Mouse (Mus musculus) neural tube, embryonic 14.5 days (tissue): ENCODE measurements at regions not wholly inside any gene's neighbourhood (a gene's known extent, or its start where the extent isn't known, plus 50 kb on each side); places are given as distances from the start of the nearest gene placed in this dataset.

ENCODE experiments used
- ATAC-seq: fragments of 200-750 bp; cut with Nextera tagmentation; 2 replicates; pipeline ENCODE4 v1.8.0; 2017; ENCODE audit warnings: low read depth, mild to moderate bottlenecking, moderate TSS enrichment, moderate library complexity
- H3K27ac ChIP-seq: fragments of 300-500 bp; sonication (generic); 2 replicates; pipeline ENCODE4 v1.5.1; 2014; ENCODE audit warnings: low read depth, mild to moderate bottlenecking, control low read depth, low read length, moderate library complexity, mixed read lengths
- H3K27me3 ChIP-seq: fragments of 300-500 bp; sonication (generic); 2 replicates; pipeline ENCODE4 v1.6.1; 2014; ENCODE audit warnings: low read length; ENCODE audit not compliant: control insufficient read depth, insufficient read depth
- H3K36me3 ChIP-seq: fragments of 300-500 bp; sonication (generic); 2 replicates; pipeline ENCODE4 v1.6.1; 2014; ENCODE audit warnings: low read length, mixed read lengths; ENCODE audit not compliant: control insufficient read depth, insufficient read depth
- H3K4me1 ChIP-seq: fragments of 300-500 bp; sonication (generic); 2 replicates; pipeline ENCODE4 v1.6.1; 2014; ENCODE audit warnings: low read length; ENCODE audit not compliant: control insufficient read depth, insufficient read depth
- H3K4me2 ChIP-seq: fragments of 300-500 bp; sonication (generic); 2 replicates; pipeline ENCODE4 v1.6.1; 2014; ENCODE audit warnings: mild to moderate bottlenecking, low read depth, low read length, control low read depth
- H3K4me3 ChIP-seq: fragments of 300-500 bp; sonication (generic); 2 replicates; pipeline ENCODE4 v1.5.1; 2014; ENCODE audit warnings: low read depth, low read length, control low read depth, mixed read lengths
- H3K9ac ChIP-seq: fragments of 300-500 bp; sonication (generic); replicated peaks from 2 replicates; pipeline ENCODE4 v1.6.1; 2014; ENCODE audit warnings: low read depth, mild to moderate bottlenecking, control low read depth, low read length, mixed read lengths
- H3K9me3 ChIP-seq: fragments of 300-500 bp; sonication (generic); 2 replicates; pipeline ENCODE4 v1.6.1; 2016; ENCODE audit warnings: low read length; ENCODE audit not compliant: control insufficient read depth
- WGBS: fragments of 180-500 bp; shearing (Covaris S2); extraction: QIAGEN DNeasy Blood & Tissue Kit; methylation state at CpG from one replicate; pipeline ENCODE4 v1.1.7; 2014; 5-methylcytosine and 5-hydroxymethylcytosine counted together

- ATAC-seq = peak; percentile 18; the same call in 1 of the 2 replicates
- Histone ChIP-seq H3K27ac (no peak overlapping the region), H3K4me2 (no peak overlapping the region)
Observed at GRCm38 (mm10) chr2:179293114-179293513, 149.1 kb upstream of the Cdh4 start.

GRCm38 (mm10) chr2:179297057-179297456 lies 145.2 kb upstream of the Cdh4 start:
- Histone ChIP-seq H3K27me3 (no peaks in the 10 kb centered on the region), H3K9me3 (no peaks in the 10 kb centered on the region), H3K27ac (no peak overlapping the region), H3K9ac (no peak overlapping the region), H3K36me3 (no peaks in the 10 kb centered on the region), H3K4me3 (no peak overlapping the region), H3K4me2 (no peak overlapping the region), H3K4me1 (peaks cover 9% of the 10 kb centered on the region; the same call in 1 of the 2 replicates)
- ATAC-seq = no peak
- WGBS = 60% methylated on average over 9 of the region's 9 CpGs

More at GRCm38 (mm10) chr2:179293114-179293513, 149.1 kb upstream of the Cdh4 start:
- no peaks in the 10 kb centered on the region for H3K36me3 ChIP-seq
- 39% methylated on average over 8 of the region's 8 CpGs for WGBS
- no peaks in the 10 kb centered on the region for H3K9me3 ChIP-seq
- no peak overlapping the region for H3K9ac ChIP-seq
- H3K4me3 ChIP-seq = no peak overlapping the region
- peaks cover 20% of the 10 kb centered on the region; the same call in 1 of the 2 replicates for H3K4me1 ChIP-seq
- H3K27me3 ChIP-seq = no peaks in the 10 kb centered on the region

GRCm38 (mm10) chr2:179303765-179304164 lies 138.5 kb upstream of the Cdh4 start:
- H3K4me2 ChIP-seq = no peak overlapping the region
- no peaks in the 10 kb centered on the region for H3K27me3 ChIP-seq
- WGBS = 40% methylated on average over 8 of the region's 8 CpGs
- no peak overlapping the region for H3K27ac ChIP-seq
- H3K4me3 ChIP-seq = no peak overlapping the region
- H3K9ac ChIP-seq = no peak overlapping the region
- H3K9me3 ChIP-seq = no peaks in the 10 kb centered on the region
- no peak for ATAC-seq
- 0 out of 2 replicates have a peak, but pooled peaks cover 2% of the 10 kb centered on the region for H3K4me1 ChIP-seq
- no peaks in the 10 kb centered on the region for H3K36me3 ChIP-seq

GRCm38 (mm10) chr2:179307286-179307931 lies 134.8 kb upstream of the Cdh4 start:
- Histone ChIP-seq H3K27ac (no peak overlapping the region), H3K4me1 (0 out of 2 replicates have a peak, but pooled peaks cover 2% of the 10 kb centered on the region)

GRCm38 (mm10) chr2:179307932-179308303 lies 134.3 kb upstream of the Cdh4 start:
- H3K9me3 ChIP-seq = no peaks in the 10 kb centered on the region
- no peaks in the 10 kb centered on the region for H3K36me3 ChIP-seq
- no peaks in the 10 kb centered on the region for H3K27me3 ChIP-seq
- ATAC-seq = no peak
- H3K4me2 ChIP-seq = no peak overlapping the region
- no peak overlapping the region for H3K4me3 ChIP-seq
- WGBS = 55% methylated on average over 3 of the region's 3 CpGs
- H3K9ac ChIP-seq = no peak overlapping the region
- H3K4me1 ChIP-seq = 0 out of 2 replicates have a peak, but pooled peaks cover 2% of the 10 kb centered on the region
- H3K27ac ChIP-seq = no peak overlapping the region

More at GRCm38 (mm10) chr2:179307286-179307931, 134.8 kb upstream of the Cdh4 start:
- ATAC-seq = peak; percentile 73; the same call in 1 of the 2 replicates
- WGBS = 5% methylated on average over 11 of the region's 11 CpGs
- Histone ChIP-seq H3K36me3 (no peaks in the 10 kb centered on the region), H3K27me3 (no peaks in the 10 kb centered on the region), H3K9ac (no peak overlapping the region), H3K4me2 (no peak overlapping the region), H3K4me3 (no peak overlapping the region), H3K9me3 (no peaks in the 10 kb centered on the region)

GRCm38 (mm10) chr2:179318046-179318445 lies 124.2 kb upstream of the Cdh4 start:
- Histone ChIP-seq H3K36me3 (no peaks in the 10 kb centered on the region), H3K9me3 (no peaks in the 10 kb centered on the region), H3K4me2 (no peak overlapping the region), H3K27me3 (no peaks in the 10 kb centered on the region), H3K9ac (no peak overlapping the region), H3K4me1 (no peaks in the 10 kb centered on the region), H3K4me3 (no peak overlapping the region), H3K27ac (no peak overlapping the region)
- WGBS = 29% methylated on average over 6 of the region's 6 CpGs
- ATAC-seq = no peak

GRCm38 (mm10) chr2:179325242-179325641 lies 117.0 kb upstream of the Cdh4 start:
- WGBS = 44% methylated on average over 5 of the region's 5 CpGs
- Histone ChIP-seq H3K4me2 (no peak overlapping the region), H3K4me1 (no peaks in the 10 kb centered on the region), H3K9me3 (no peaks in the 10 kb centered on the region), H3K36me3 (no peaks in the 10 kb centered on the region), H3K27ac (no peak overlapping the region), H3K9ac (no peak overlapping the region), H3K27me3 (no peaks in the 10 kb centered on the region), H3K4me3 (no peak overlapping the region)
- ATAC-seq = peak; percentile 68

- no peak overlapping the region for H3K27ac ChIP-seq
- H3K4me1 ChIP-seq = 0 out of 2 replicates have a peak, but pooled peaks cover 3% of the 10 kb centered on the region
- no peaks in the 10 kb centered on the region for H3K36me3 ChIP-seq
- no peak overlapping the region for H3K9ac ChIP-seq
- no peak overlapping the region for H3K4me2 ChIP-seq
- H3K9me3 ChIP-seq = no peaks in the 10 kb centered on the region
- no peak overlapping the region for H3K4me3 ChIP-seq
- no peaks in the 10 kb centered on the region for H3K27me3 ChIP-seq
- WGBS = 72% methylated on average over 5 of the region's 5 CpGs
- ATAC-seq = 0 out of 2 replicates have a peak, but pooled peaks have one; percentile 38
Observed at GRCm38 (mm10) chr2:179332872-179333489, 109.2 kb upstream of the Cdh4 start.

GRCm38 (mm10) chr2:179333587-179333986 lies 108.6 kb upstream of the Cdh4 start:
- Histone ChIP-seq H3K9me3 (no peaks in the 10 kb centered on the region), H3K4me2 (no peak overlapping the region), H3K4me3 (no peak overlapping the region), H3K27ac (no peak overlapping the region), H3K27me3 (no peaks in the 10 kb centered on the region), H3K4me1 (0 out of 2 replicates have a peak, but pooled peaks cover 3% of the 10 kb centered on the region), H3K9ac (no peak overlapping the region), H3K36me3 (no peaks in the 10 kb centered on the region)
- 83% methylated on average over 5 of the region's 5 CpGs for WGBS
- no peak for ATAC-seq
